Mouse (Mus musculus) stomach, embryonic 15.5 days (tissue): Measurements from ENCODE around the gene Plcb4. TPM values are rescaled to one million over a fixed set of nuclear protein-coding genes. Genes with fewer than 3 reads are reported as not detected.

ENCODE experiments used
- ATAC-seq: fragments of 200-750 bp; cut with Nextera tagmentation; 2 replicates; pipeline ENCODE4 v1.8.0; 2017; ENCODE audit warnings: low read depth, moderate number of reproducible peaks, moderate TSS enrichment; ENCODE audit not compliant: insufficient read depth, low FRiP score
- H3K27ac ChIP-seq: fragments of 300-500 bp; sonication (generic); 2 replicates; pipeline ENCODE4 v1.5.1; 2015; ENCODE audit warnings: mild to moderate bottlenecking, inconsistent platforms
- H3K27me3 ChIP-seq: fragments of 300-500 bp; sonication (generic); replicated peaks from 2 replicates; pipeline ENCODE4 v1.6.1; 2015; ENCODE audit warnings: inconsistent platforms
- H3K36me3 ChIP-seq: fragments of 300-500 bp; sonication (generic); 2 replicates; pipeline ENCODE4 v1.6.1; 2015; ENCODE audit warnings: inconsistent platforms
- H3K4me1 ChIP-seq: fragments of 300-500 bp; sonication (generic); 2 replicates; pipeline ENCODE4 v1.6.1; 2015; ENCODE audit warnings: inconsistent platforms
- H3K4me2 ChIP-seq: fragments of 300-500 bp; sonication (generic); 2 replicates; pipeline ENCODE4 v1.6.1; 2015; ENCODE audit warnings: mild to moderate bottlenecking, inconsistent platforms
- H3K4me3 ChIP-seq: fragments of 300-500 bp; sonication (generic); replicated peaks from 2 replicates; pipeline ENCODE4 v1.5.1; 2015; ENCODE audit warnings: inconsistent platforms
- H3K9ac ChIP-seq: fragments of 300-500 bp; sonication (generic); 2 replicates; pipeline ENCODE4 v1.6.1; 2015; ENCODE audit warnings: inconsistent platforms
- H3K9me3 ChIP-seq: fragments of 300-500 bp; sonication (generic); 2 replicates; pipeline ENCODE4 v1.6.1; 2016; ENCODE audit warnings: inconsistent platforms
- WGBS: fragments of 180-500 bp; shearing (Covaris S2); methylation state at CpG from one replicate; pipeline ENCODE4 v1.1.7; 2015; 5-methylcytosine and 5-hydroxymethylcytosine counted together
- polyA plus RNA-seq: library from polyadenylated mRNA; unstranded; fragments of >200 nt; fragmentation: Nextera tagmentation; extraction: Ambion mirVana; gene quantifications from 2 replicates; pipeline ENCODE4 v1.2.1, GENCODE M21; 2015

Plcb4 gene
- polyA plus RNA-seq, 1 experiment from 2014 or later, result 24.7 TPM

GRCm38 (mm10) chr2:135919641-135920040 lies 260.8 kb downstream of the Plcb4 start:
- Histone ChIP-seq H3K9me3 (no peaks in the 10 kb centered on the region), H3K36me3 (no peaks in the 10 kb centered on the region), H3K9ac (no peak overlapping the region), H3K4me1 (no peaks in the 10 kb centered on the region), H3K27me3 (no peaks in the 10 kb centered on the region), H3K4me2 (no peak overlapping the region), H3K4me3 (no peak overlapping the region), H3K27ac (no peak overlapping the region)
- no peak for ATAC-seq
- WGBS, result 68% methylated on average over 6 of the region's 6 CpGs

GRCm38 (mm10) chr2:135926660-135927343 lies 268.0 kb downstream of the Plcb4 start:
- Histone ChIP-seq H3K27me3 (no peaks in the 10 kb centered on the region), H3K9me3 (no peaks in the 10 kb centered on the region), H3K4me1 (no peaks in the 10 kb centered on the region), H3K36me3 (no peaks in the 10 kb centered on the region), H3K27ac (no peak overlapping the region), H3K9ac (no peak overlapping the region), H3K4me3 (no peak overlapping the region), H3K4me2 (no peak overlapping the region)
- 72% methylated on average over 8 of the region's 8 CpGs for WGBS
- no peak; the same call in 1 of the 2 replicates for ATAC-seq

- no peak overlapping the region for H3K4me3 ChIP-seq
- H3K9ac ChIP-seq, result no peak overlapping the region
- H3K27ac ChIP-seq, result no peak overlapping the region
- H3K9me3 ChIP-seq, result no peaks in the 10 kb centered on the region
- no peaks in the 10 kb centered on the region for H3K27me3 ChIP-seq
- no peak for ATAC-seq
- H3K36me3 ChIP-seq, result no peaks in the 10 kb centered on the region
- H3K4me2 ChIP-seq, result no peak overlapping the region
- WGBS, result 80% methylated on average over 9 of the region's 9 CpGs
- H3K4me1 ChIP-seq, result no peaks in the 10 kb centered on the region
These were observed 270.4 kb downstream of the Plcb4 start for GRCm38 (mm10) chr2:135929021-135929720.

- Histone ChIP-seq H3K27me3 (no peaks in the 10 kb centered on the region), H3K4me2 (no peak overlapping the region), H3K9me3 (no peaks in the 10 kb centered on the region), H3K4me1 (no peaks in the 10 kb centered on the region), H3K27ac (no peak overlapping the region), H3K36me3 (no peaks in the 10 kb centered on the region), H3K4me3 (no peak overlapping the region), H3K9ac (no peak overlapping the region)
- ATAC-seq, result no peak
- 84% methylated on average over 4 of the region's 4 CpGs for WGBS
These were observed 271.9 kb downstream of the Plcb4 start for GRCm38 (mm10) chr2:135930696-135931095.

- WGBS, result 85% methylated on average over 4 of the region's 4 CpGs
- Histone ChIP-seq H3K4me1 (no peaks in the 10 kb centered on the region), H3K36me3 (no peaks in the 10 kb centered on the region), H3K9ac (no peak overlapping the region), H3K4me3 (no peak overlapping the region), H3K27me3 (no peaks in the 10 kb centered on the region), H3K27ac (no peak overlapping the region), H3K9me3 (no peaks in the 10 kb centered on the region), H3K4me2 (no peak overlapping the region)
- no peak for ATAC-seq
These were observed 273.8 kb downstream of the Plcb4 start for GRCm38 (mm10) chr2:135932569-135932968.

- H3K27me3 ChIP-seq, result no peaks in the 10 kb centered on the region
- no peaks in the 10 kb centered on the region for H3K36me3 ChIP-seq
- H3K27ac ChIP-seq, result no peak overlapping the region
- no peak overlapping the region for H3K4me2 ChIP-seq
- ATAC-seq, result no peak
- no peaks in the 10 kb centered on the region for H3K4me1 ChIP-seq
- no peak overlapping the region for H3K9ac ChIP-seq
- H3K4me3 ChIP-seq, result no peak overlapping the region
- 79% methylated on average over 6 of the region's 6 CpGs for WGBS
- no peaks in the 10 kb centered on the region for H3K9me3 ChIP-seq
These were observed 277.6 kb downstream of the Plcb4 start for GRCm38 (mm10) chr2:135936376-135936775.

GRCm38 (mm10) chr2:135937646-135938045 lies 278.8 kb downstream of the Plcb4 start:
- no peaks in the 10 kb centered on the region for H3K36me3 ChIP-seq
- H3K9ac ChIP-seq, result no peak overlapping the region
- H3K27ac ChIP-seq, result no peak overlapping the region
- no peak overlapping the region for H3K4me3 ChIP-seq
- no peak for ATAC-seq
- WGBS, result 86% methylated on average over 6 of the region's 6 CpGs
- no peaks in the 10 kb centered on the region for H3K4me1 ChIP-seq
- H3K9me3 ChIP-seq, result no peaks in the 10 kb centered on the region
- no peak overlapping the region for H3K4me2 ChIP-seq
- no peaks in the 10 kb centered on the region for H3K27me3 ChIP-seq

- ATAC-seq, result no peak
- WGBS, result 65% methylated on average over 9 of the region's 9 CpGs
- Histone ChIP-seq H3K27me3 (no peaks in the 10 kb centered on the region), H3K9ac (no peak overlapping the region), H3K4me1 (no peaks in the 10 kb centered on the region), H3K27ac (no peak overlapping the region), H3K9me3 (no peaks in the 10 kb centered on the region), H3K36me3 (no peaks in the 10 kb centered on the region), H3K4me3 (no peak overlapping the region), H3K4me2 (no peak overlapping the region)
These were observed 281.1 kb downstream of the Plcb4 start for GRCm38 (mm10) chr2:135939933-135940332.

- no peak overlapping the region for H3K27ac ChIP-seq
- 69% methylated on average over 1 of the region's 1 CpGs for WGBS
- H3K4me1 ChIP-seq, result no peaks in the 10 kb centered on the region
- H3K4me3 ChIP-seq, result no peak overlapping the region
- H3K9me3 ChIP-seq, result no peaks in the 10 kb centered on the region
- H3K4me2 ChIP-seq, result no peak overlapping the region
- no peaks in the 10 kb centered on the region for H3K27me3 ChIP-seq
- no peak for ATAC-seq
- H3K36me3 ChIP-seq, result no peaks in the 10 kb centered on the region
- no peak overlapping the region for H3K9ac ChIP-seq
These were observed 289.0 kb downstream of the Plcb4 start for GRCm38 (mm10) chr2:135947839-135948238.

- no peak overlapping the region for H3K4me2 ChIP-seq
- WGBS, result 36% methylated on average over 13 of the region's 13 CpGs
- no peaks in the 10 kb centered on the region for H3K27me3 ChIP-seq
- no peak overlapping the region for H3K9ac ChIP-seq
- no peak overlapping the region for H3K27ac ChIP-seq
- H3K9me3 ChIP-seq, result no peaks in the 10 kb centered on the region
- no peak; the same call in 1 of the 2 replicates for ATAC-seq
- peaks cover 6% of the 10 kb centered on the region; the same call in 1 of the 2 replicates for H3K4me1 ChIP-seq
- H3K4me3 ChIP-seq, result no peak overlapping the region
- H3K36me3 ChIP-seq, result no peaks in the 10 kb centered on the region
These were observed 296.1 kb downstream of the Plcb4 start for GRCm38 (mm10) chr2:135954760-135955548.

- Histone ChIP-seq H3K27me3 (no peaks in the 10 kb centered on the region), H3K9ac (no peak overlapping the region), H3K4me3 (no peak overlapping the region), H3K9me3 (no peaks in the 10 kb centered on the region), H3K4me2 (no peak overlapping the region), H3K4me1 (peaks cover 6% of the 10 kb centered on the region; the same call in 1 of the 2 replicates), H3K27ac (no peak overlapping the region), H3K36me3 (no peaks in the 10 kb centered on the region)
- WGBS, result 82% methylated on average over 8 of the region's 8 CpGs
- ATAC-seq, result no peak
These were observed 297.0 kb downstream of the Plcb4 start for GRCm38 (mm10) chr2:135955796-135956195.

GRCm38 (mm10) chr2:135957689-135958088 lies 298.9 kb downstream of the Plcb4 start:
- peaks cover 6% of the 10 kb centered on the region; the same call in 1 of the 2 replicates for H3K4me1 ChIP-seq
- H3K4me2 ChIP-seq, result no peak overlapping the region
- no peak overlapping the region for H3K9ac ChIP-seq
- WGBS, result 31% methylated on average over 7 of the region's 7 CpGs
- H3K27ac ChIP-seq, result no peak overlapping the region
- no peaks in the 10 kb centered on the region for H3K9me3 ChIP-seq
- no peaks in the 10 kb centered on the region for H3K27me3 ChIP-seq
- no peak overlapping the region for H3K4me3 ChIP-seq
- ATAC-seq, result peak; percentile 28; the same call in 1 of the 2 replicates
- H3K36me3 ChIP-seq, result no peaks in the 10 kb centered on the region
